Mouse (Mus musculus): ENCODE results near the gene Cramp1l.

Gene Cramp1l

DNA sequence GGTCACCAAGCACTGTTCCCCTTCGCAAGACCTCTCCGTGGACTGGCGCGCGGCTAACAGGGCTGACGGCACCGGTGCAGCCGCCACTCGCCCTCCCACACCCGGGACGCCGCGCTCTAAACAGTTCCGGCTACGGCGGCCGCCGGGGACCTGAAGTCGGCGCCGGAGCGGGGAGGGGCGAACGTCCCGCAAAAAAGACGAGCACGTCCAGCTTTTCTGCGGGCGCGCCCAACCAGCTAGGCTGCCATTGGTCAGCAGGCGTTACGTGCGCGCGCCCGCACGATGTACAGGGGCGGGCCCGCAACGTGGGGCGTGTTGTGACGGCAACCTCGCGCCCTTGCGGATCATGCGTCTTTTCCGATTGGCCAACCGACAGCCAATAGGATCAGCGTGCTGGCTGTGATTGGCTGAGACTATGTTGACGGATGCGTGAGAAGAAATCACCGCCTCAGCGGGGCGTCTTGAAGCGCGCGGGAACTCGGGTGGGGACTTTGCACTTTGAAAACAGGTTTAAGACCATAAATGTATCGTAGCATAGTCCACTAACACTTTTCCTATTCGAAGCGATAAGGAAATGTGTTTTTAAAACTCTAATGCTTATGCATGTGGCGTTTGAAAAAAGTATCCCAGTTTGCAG, at the start of gene Cramp1l, which contains the start of gene Ift140:
Gene Cramp1l, minus strand, starts transcription at position 134 of the 637 bp plus-strand sequence.
Gene Ift140, plus strand, starts transcription at position 431 of the 637 bp plus-strand sequence.
- DNase-seq (ENCODE audit: low read depth, low spot score): peak; percentile 100

DNA sequence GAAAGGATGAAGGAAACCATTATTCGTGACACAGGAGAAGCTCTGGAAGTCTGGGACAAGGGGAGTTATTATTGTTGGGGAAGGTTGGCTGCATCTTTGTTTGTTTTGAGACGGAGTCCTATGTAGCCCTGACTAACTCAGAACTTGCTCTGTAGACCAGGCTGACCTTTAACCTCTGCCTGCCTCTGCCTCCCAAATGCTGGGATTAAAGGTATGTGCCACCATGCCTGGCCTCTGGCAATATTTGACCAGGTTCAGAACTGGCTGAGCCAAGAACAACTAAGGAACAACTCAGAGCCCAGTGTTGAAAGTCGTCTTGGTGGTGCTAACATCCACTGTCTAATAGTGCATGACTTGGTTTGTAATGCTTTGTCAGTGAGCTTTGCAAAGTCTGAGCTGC, 49.6 kb upstream of the Cramp1l start:
- no peak for DNase-seq (ENCODE audit: low read depth, low spot score)

DNA sequence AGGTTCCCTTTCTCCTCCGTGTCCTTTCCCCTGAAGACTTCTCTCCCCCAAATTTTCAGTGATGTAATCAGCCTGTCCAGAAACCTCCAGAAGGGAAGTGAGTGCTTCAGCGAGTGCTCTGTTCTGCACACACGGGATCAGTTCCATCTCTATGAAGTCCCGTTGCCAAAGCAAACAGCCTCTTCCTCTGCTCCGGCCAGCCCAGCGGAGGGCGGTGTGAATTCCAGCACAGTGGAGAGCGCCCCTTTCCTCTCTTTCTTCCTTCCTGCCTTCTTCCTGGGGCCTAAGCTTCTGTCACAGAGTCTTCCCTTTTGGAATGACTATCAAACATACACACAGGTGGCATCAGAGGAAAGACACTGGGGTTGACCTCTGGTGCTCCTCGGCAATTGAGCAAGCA, 48.8 kb upstream of the Cramp1l start:
- no peak for DNase-seq (ENCODE audit: low read depth, low spot score)

DNA sequence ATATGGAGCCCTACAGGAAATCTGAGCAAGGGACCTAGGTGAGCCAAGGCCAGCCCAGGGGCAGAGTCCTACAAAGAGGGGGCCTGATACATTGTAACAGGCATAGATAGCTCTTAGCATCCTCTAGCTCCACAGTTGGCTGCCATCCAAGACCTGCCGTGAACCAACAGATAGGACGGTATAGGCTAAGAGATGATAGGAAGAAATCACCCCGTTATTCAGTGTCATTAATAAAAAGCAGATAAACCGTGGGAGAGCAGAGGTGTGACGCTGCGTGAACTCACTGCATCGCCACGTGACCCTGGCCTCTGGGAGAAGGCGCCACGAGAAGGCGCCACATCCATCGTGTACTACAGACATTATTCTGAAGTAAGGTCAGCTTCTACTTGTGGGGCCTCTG, 48.3 kb upstream of the Cramp1l start:
- DNase-seq (ENCODE audit: low read depth, low spot score): no peak

DNA sequence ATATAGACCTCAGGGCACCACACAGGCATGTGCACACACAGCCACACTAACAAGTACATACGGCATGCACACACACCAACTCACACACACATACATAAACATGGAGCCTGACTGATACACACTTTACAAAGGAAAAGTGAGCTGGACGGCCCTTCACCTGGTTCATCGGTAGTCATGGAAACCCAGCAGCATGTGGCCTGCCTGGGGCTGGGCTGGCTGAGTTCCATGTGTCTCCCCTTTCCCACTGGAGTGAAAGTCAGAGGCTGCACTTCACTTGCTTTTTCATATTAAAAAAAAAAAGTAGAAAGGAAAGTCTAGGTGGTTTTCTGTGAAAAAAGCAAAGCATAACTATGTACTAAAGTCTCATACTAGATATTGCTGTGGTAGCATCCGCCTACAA, 47.7 kb upstream of the Cramp1l start:
- DNase-seq (ENCODE audit: low read depth, low spot score): no peak

DNA sequence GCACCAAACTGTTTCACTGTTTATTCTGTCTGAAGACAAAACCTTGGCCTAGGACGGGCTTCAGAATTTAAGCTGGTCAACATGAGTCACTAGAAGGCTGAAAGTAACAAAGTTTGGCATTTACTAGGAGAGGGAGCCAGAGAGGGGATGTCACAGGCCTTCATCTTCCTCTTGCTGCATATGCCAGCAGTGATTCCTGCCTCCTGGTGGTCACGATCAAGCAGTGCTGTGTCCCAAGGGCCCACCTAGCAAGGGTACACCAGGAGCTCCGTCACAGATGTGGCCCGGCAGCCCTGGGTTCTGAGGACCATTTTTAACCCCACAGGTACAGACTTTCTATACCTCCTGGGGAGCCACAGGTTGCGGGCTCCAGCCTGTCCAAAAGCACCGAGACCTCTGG, 41.5 kb upstream of the Cramp1l start:
- peak; percentile 17 for DNase-seq (ENCODE audit: low read depth, low spot score)

DNA sequence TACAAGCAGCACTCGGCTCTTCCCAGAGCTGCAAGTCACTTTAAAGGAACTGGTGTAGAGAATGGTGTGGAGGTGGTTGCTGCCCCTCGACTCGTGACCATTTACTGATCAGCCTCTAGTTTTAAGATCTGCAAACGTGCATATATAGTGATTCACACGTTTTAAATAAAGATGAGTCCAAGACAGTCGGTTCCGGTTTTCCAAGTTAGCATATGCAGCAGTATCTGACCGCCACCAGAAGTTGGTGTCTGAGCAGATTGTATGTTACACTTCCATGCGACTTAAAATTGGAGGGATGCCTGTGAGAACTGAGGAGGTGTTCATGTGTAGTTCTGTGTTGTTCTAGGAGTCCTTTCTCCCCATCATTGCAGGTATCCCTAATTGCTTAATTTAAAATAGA, 37.7 kb upstream of the Cramp1l start:
- DNase-seq (ENCODE audit: low read depth, low spot score): no peak

GRCm38 (mm10) chr17:25047143-25047542, 31.6 kb upstream of the Cramp1l start:
- no peak for DNase-seq (ENCODE audit: low read depth, low spot score)

- no peak for DNase-seq (ENCODE audit: low read depth, low spot score)
Observed at GRCm38 (mm10) chr17:25045281-25045680, 29.7 kb upstream of the Cramp1l start.

GRCm38 (mm10) chr17:25044879-25045278, 29.3 kb upstream of the Cramp1l start:
- no peak for DNase-seq (ENCODE audit: low read depth, low spot score)

DNA sequence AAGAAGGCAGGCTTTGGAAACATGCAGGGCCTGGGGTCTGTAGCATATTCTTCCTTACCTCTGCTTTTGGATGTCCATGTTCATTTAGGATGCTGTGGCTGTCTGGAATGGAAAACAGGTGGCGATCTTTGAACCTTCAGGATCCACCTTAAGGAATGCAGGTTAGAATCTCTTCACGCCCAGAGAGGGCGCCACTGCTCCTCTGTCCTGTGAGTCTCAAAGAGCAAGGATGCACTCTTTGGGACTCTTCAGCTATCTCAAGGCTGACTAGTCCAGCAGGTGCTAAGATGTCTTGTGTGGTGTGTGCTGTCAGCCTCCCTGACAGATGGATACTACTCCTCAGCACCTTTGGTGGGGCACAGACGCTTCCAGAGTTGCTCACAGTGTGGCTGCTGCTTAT, 20.6 kb upstream of the Cramp1l start:
- DNase-seq (ENCODE audit: low read depth, low spot score): peak; percentile 43

GRCm38 (mm10) chr17:25016292-25017132, 924 bp upstream of the Cramp1l start:
- peak; percentile 91 for DNase-seq (ENCODE audit: low read depth, low spot score)

DNA sequence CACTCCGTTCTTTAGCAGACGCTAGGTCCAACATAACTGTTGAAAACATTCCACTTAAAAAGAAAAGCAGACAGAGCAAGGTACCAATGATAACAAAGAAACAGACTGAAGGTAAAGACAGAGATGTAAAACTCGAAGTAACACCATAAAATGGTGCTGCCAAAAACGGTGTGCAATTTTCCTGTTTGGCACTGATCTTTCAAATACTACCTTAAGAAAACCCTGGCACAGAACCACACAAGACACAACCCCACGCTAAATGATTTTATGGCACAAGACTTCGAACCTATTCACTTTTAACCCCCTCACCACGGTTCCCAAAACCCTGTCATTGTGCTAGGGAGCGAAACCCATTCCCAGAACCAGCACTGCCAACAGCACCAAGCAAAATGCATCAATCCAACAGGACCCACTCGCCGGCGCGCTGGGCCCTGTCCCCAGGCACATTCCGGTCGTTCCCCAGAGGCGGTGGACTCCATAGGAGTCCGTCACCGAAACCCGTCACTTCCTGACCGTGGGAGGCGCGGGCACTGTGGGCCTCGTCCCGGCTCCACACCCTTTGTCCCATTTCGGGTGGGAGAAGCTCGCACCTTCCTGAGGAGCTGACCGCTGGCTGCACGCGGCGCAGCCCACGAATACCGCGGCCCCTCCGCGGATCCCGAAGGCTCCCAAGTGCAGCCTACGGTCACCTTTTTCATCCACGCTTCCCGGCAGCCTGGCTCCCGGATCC, 582 bp downstream of the Cramp1l start:
- peak; percentile 39 for DNase-seq (ENCODE audit: low read depth, low spot score)

GRCm38 (mm10) chr17:25013606-25014501, 1.7 kb downstream of the Cramp1l start:
- peak; percentile 60 for DNase-seq (ENCODE audit: low read depth, low spot score)

- no peak for DNase-seq (ENCODE audit: low read depth, low spot score)
Observed at GRCm38 (mm10) chr17:25007480-25007879, 8.1 kb downstream of the Cramp1l start.

DNA sequence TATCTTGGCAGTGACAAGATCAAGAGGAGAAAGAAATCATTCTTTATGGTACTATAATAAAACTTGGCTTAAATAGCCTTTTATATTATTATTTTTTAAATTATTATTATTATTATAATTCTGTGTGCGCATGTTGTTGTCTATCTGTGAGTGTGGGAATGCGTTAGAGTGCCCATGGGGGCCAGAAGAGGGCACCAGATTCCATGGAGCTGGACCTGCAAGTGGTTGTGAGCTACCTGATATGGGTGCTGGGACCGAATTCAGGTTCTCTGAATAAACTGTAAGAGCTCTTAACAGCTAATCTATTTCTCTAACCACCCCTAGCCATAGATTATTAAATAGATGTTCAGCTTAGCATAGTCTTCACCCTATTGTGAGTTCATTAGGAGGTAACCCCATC, 10.5 kb downstream of the Cramp1l start:
- no peak for DNase-seq (ENCODE audit: low read depth, low spot score)

GRCm38 (mm10) chr17:24994721-24995120, 20.9 kb downstream of the Cramp1l start:
- DNase-seq (ENCODE audit: low read depth, low spot score): no peak

GRCm38 (mm10) chr17:24987221-24987620, 28.4 kb downstream of the Cramp1l start:
- DNase-seq (ENCODE audit: low read depth, low spot score): no peak

- no peak for DNase-seq (ENCODE audit: low read depth, low spot score)
Observed at GRCm38 (mm10) chr17:24960852-24961715, 54.5 kb downstream of the Cramp1l start.

DNA sequence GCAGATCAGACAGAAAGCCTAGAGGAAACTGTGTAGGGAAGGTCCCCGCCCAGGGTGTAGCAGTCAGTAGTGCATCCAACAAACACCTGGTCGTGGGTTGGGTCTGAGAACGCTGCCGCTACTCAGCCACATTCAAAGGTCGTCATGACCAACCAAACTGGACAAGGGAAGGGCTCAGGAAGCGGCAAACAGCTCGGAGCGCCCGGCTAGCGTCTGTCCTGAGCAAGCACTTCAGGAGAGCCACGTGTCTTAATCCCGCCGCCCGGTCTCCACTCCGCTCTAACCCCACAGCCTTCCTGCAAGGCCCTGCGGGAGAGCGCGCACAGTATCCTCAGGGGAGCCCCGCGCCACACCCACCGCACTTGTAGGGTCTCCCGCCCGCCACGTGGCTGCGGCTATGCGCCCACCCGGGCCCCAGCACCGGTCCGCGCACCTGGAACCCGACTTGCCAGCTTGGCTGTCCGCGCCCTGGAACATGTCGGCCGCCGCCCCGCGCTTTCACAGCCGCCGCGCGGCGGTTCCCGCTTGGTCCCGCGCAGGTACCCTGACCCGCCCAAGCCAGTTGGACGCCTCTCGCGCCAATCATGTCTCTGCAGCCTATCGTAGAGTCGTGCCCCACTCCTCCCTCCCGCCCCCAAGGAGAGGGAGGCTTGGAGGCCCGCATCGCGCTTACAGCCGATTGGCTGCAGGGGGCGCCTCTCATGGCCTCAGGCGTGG, 55.3 kb downstream of the Cramp1l start, which contains the start of gene Jpt2:
Gene Jpt2, minus strand, starts transcription at position 555 of the 717 bp plus-strand sequence.
- peak; percentile 100 for DNase-seq (ENCODE audit: low read depth, low spot score)

All from ZHBTc4 (cell line).